Mouse (Mus musculus): ENCODE data around the gene Tmem211. TPM values are rescaled to one million over a fixed set of nuclear protein-coding genes. Genes with fewer than 3 reads are reported as not detected.

Tmem211 gene
- total and polyA plus RNA-seq, 3 experiments: not detected

DNA sequence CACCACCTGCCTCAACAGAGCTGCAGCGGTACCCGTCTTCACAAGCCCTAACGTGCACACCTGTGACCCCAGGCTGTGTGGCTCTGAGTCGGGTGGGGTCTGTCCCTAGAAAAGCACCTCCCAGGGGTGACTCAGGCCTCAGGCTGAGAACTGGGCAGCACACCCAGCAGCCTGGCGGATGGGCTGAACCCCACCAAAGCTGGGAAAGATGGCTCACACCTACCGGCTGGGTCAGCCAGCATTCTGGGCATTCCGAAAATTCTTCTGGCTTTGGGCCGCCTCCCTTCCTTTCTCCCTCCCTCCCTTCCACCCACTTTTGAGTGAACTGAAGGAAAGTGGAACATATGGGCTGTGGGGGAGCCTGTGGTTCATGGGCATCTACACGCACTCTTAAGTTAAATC is 11.1 kb upstream of the Tmem211 start:
- TF ChIP-seq RCOR1 (IDR thresholded peaks at IDR 0.05; ENCODE audit: low read depth, low read length): no peak
- no peak for TF ChIP-seq TCF12 (IDR thresholded peaks at IDR 0.05; ENCODE audit: low read depth, low read length)
- TF ChIP-seq USF2 (IDR thresholded peaks at IDR 0.05; ENCODE audit: borderline replicate concordance in 1 of 2, insufficient read depth in 1 of 2, low read depth in 1 of 2, low read length in 2 of 2): no peak
- TF ChIP-seq E2F4 (IDR thresholded peaks at IDR 0.05; ENCODE audit: borderline replicate concordance, low read depth, low read length): no peak
- no peak for TF ChIP-seq MYB (IDR thresholded peaks at IDR 0.05; ENCODE audit: low read depth, low read length)
- TF ChIP-seq MXI1 (IDR thresholded peaks at IDR 0.05; ENCODE audit: low read depth, low read length): no peak
- no peak for TF ChIP-seq JUND (IDR thresholded peaks at IDR 0.05; ENCODE audit: low read depth, low read length)
- TF ChIP-seq ZKSCAN1 (IDR thresholded peaks at IDR 0.05; ENCODE audit: low read depth, low read length): no peak
- TF ChIP-seq MAZ (IDR thresholded peaks at IDR 0.05; ENCODE audit: low read depth, low read length): no peak
- no peak for TF ChIP-seq MYC (IDR thresholded peaks at IDR 0.05; ENCODE audit: low read depth, low read length)
- no peak for TF ChIP-seq USF1 (IDR thresholded peaks at IDR 0.05; ENCODE audit: low read depth, low read length)
- TF ChIP-seq UBTF (IDR thresholded peaks at IDR 0.05; ENCODE audit: borderline replicate concordance, insufficient read depth, low read depth, low read length): no peak
- TF ChIP-seq RAD21 (IDR thresholded peaks at IDR 0.05; ENCODE audit: low read depth, low read length): no peak
- TF ChIP-seq MAX (IDR thresholded peaks at IDR 0.05; ENCODE audit: low read length): no peak
- DNase-seq (ENCODE audit: low read depth, low spot score): no peak
- no peaks in the 10 kb centered on the region for H3K4me1 ChIP-seq (ENCODE audit: control insufficient read depth in 1 of 2, insufficient read depth in 2 of 2, low read length in 2 of 2)
- no peak overlapping the region for H3K9ac ChIP-seq (ENCODE audit: control insufficient read depth, low read depth, low read length, poor library complexity, severe bottlenecking)
- no peaks in the 10 kb centered on the region for H3K36me3 ChIP-seq (ENCODE audit: control insufficient read depth in 1 of 2, insufficient read depth in 2 of 2, low read length in 2 of 2)
- no peak overlapping the region for H3K4me3 ChIP-seq (ENCODE audit: control insufficient read depth in 1 of 2, insufficient read depth in 1 of 2, low read depth in 2 of 2, low read length in 2 of 2)
- no peak overlapping the region for H3K27ac ChIP-seq (ENCODE audit: control insufficient read depth, low read depth, low read length)
- no peaks in the 10 kb centered on the region; a peak in 1 of 4 replicates for H3K27me3 ChIP-seq (ENCODE audit: control insufficient read depth in 1 of 2, insufficient read depth in 2 of 2, low read length in 2 of 2)
- no peaks in the 10 kb centered on the region for H3K79me2 ChIP-seq (ENCODE audit: control insufficient read depth, insufficient read depth, low read length, poor library complexity)
- no peaks in the 10 kb centered on the region for H3K9me3 ChIP-seq (replicated peaks; ENCODE audit: insufficient read depth, low read length)

DNA sequence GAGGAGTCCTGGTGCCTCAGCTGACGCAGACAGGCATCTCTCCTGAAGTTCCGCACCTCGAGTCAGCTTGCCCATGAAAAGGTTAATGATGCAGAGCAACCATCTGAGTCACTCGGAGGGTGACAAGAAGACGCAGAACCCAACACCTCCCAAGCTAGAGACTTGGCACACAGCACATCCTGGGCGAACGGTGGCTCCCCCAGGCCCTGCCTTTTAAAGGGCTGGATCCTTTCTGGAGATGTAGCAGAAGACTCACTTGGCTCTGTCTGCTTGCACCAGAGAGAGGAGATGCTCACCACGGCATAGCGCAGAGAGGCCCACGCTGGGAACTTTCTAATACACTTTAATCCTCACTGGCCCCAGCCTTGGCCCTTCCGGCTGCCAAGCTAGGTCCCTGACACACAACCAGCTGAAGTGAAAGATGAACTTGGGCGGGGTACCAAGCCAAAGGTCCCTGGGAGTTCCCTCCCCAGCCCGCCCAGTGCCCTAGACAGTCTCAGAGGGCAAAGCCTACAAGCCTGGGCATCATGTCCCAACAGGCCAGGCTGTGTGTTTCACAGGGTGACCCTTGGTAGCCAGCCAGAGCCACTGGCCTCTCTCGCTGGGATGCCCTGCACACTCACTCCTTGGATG is 10.3 kb upstream of the Tmem211 start:
- TF ChIP-seq KAT2A (conservative IDR thresholded peaks at IDR 0.05; ENCODE audit: low read depth, low read length): no peak
- TF ChIP-seq NELFE (IDR thresholded peaks at IDR 0.05; ENCODE audit: low read depth, low read length): no peak
- no peak for TF ChIP-seq MYB (IDR thresholded peaks at IDR 0.05; ENCODE audit: low read depth, low read length)
- no peak for TF ChIP-seq MAFK (IDR thresholded peaks at IDR 0.05; ENCODE audit: borderline replicate concordance, low read depth, low read length)
- no peak for TF ChIP-seq MEF2A (IDR thresholded peaks at IDR 0.05; ENCODE audit: extremely low read depth, insufficient replicate concordance, low read depth, low read length, poor library complexity, severe bottlenecking)
- no peak for TF ChIP-seq USF1 (IDR thresholded peaks at IDR 0.05; ENCODE audit: low read depth, low read length)
- TF ChIP-seq SIN3A (IDR thresholded peaks at IDR 0.05; ENCODE audit: low read length): no peak
- TF ChIP-seq GATA1 (IDR thresholded peaks at IDR 0.05; ENCODE audit: low read depth, low read length): no peak
- no peak for TF ChIP-seq JUND (IDR thresholded peaks at IDR 0.05; ENCODE audit: low read depth, low read length)
- no peak for TF ChIP-seq TCF12 (IDR thresholded peaks at IDR 0.05; ENCODE audit: low read depth, low read length)
- no peak overlapping the region for H3K27ac ChIP-seq (ENCODE audit: control insufficient read depth, low read depth, low read length)
- no peaks in the 10 kb centered on the region; a peak in 1 of 4 replicates for H3K27me3 ChIP-seq (ENCODE audit: control insufficient read depth in 1 of 2, insufficient read depth in 2 of 2, low read length in 2 of 2)

More for the DNA sequence above, 10.3 kb upstream of the Tmem211 start:
- H3K36me3 ChIP-seq (ENCODE audit: control insufficient read depth in 1 of 2, insufficient read depth in 2 of 2, low read length in 2 of 2): no peaks in the 10 kb centered on the region
- H3K4me3 ChIP-seq (ENCODE audit: control insufficient read depth in 1 of 2, insufficient read depth in 1 of 2, low read depth in 2 of 2, low read length in 2 of 2): no peak overlapping the region
- no peaks in the 10 kb centered on the region for H3K9me3 ChIP-seq (replicated peaks; ENCODE audit: insufficient read depth, low read length)
- H3K79me2 ChIP-seq (ENCODE audit: control insufficient read depth, insufficient read depth, low read length, poor library complexity): no peaks in the 10 kb centered on the region
- H3K4me1 ChIP-seq (ENCODE audit: control insufficient read depth in 1 of 2, insufficient read depth in 2 of 2, low read length in 2 of 2): no peaks in the 10 kb centered on the region
- no peak for DNase-seq (ENCODE audit: low read depth, low spot score)
- no peak overlapping the region for H3K9ac ChIP-seq (ENCODE audit: control insufficient read depth, low read depth, low read length, poor library complexity, severe bottlenecking)

All from MEL (cell line).